Mouse (Mus musculus) embryonic fibroblast, embryonic 13.5 days (primary cell): ENCODE measurements around the gene Klk11.

ENCODE experiments used
- CTCF ChIP-seq: IDR thresholded peaks from 2 replicates; pipeline ENCODE4 v1.5.1; 2011; ENCODE audit warnings: mild to moderate bottlenecking, control low read depth, low read length, moderate library complexity, borderline replicate concordance; ENCODE audit not compliant: insufficient read depth
- POLR2A ChIP-seq: IDR thresholded peaks from 2 replicates; pipeline ENCODE4 v1.6.1; 2011; ENCODE audit warnings: low read depth, mild to moderate bottlenecking, control low read depth, low read length, moderate library complexity

- TF ChIP-seq POLR2A (no peak), CTCF (no peak)
Measured at GRCm38 (mm10) chr7:43799876-43800275, 25.5 kb downstream of the Klk11 start.
